Mouse (Mus musculus) myocyte (in vitro differentiated cells): Measurements from ENCODE around the gene Sc5d.

ENCODE experiments used
- CEBPB ChIP-seq: IDR thresholded peaks from 2 replicates; pipeline ENCODE4 v1.6.1; 2011; ENCODE audit warnings: mild to moderate bottlenecking, moderate library complexity; ENCODE audit not compliant: poor library complexity, insufficient read depth, severe bottlenecking
- E2F4 ChIP-seq: IDR thresholded peaks from one replicate; pipeline ENCODE4 v1.6.1; 2011; ENCODE audit warnings: mild to moderate bottlenecking, control low read depth, moderate library complexity; ENCODE audit not compliant: insufficient read depth
- MAX ChIP-seq: IDR thresholded peaks from one replicate; pipeline ENCODE4 v1.6.1; 2011; ENCODE audit warnings: low read depth, mild to moderate bottlenecking, control low read depth
- MYOG ChIP-seq, 3 experiments: IDR thresholded peaks; one replicate each; pipeline ENCODE4 v1.6.1; 2011; ENCODE audit warnings: control low read depth in 2 of 3, low read depth in 2 of 3, mild to moderate bottlenecking in 2 of 3; ENCODE audit not compliant: insufficient read length in 2 of 3, control insufficient read depth in 1 of 3, insufficient read depth in 1 of 3
- POLR2A ChIP-seq: IDR thresholded peaks from one replicate; pipeline ENCODE4 v1.6.1; 2011; ENCODE audit warnings: low read depth, mild to moderate bottlenecking, control low read depth, moderate library complexity; ENCODE audit not compliant: insufficient read length
- POLR2AphosphoS2 ChIP-seq: IDR thresholded peaks from one replicate; pipeline ENCODE4 v1.6.1; 2011; ENCODE audit warnings: low read depth, control low read depth; ENCODE audit not compliant: insufficient read length
- REST ChIP-seq: IDR thresholded peaks from one replicate; pipeline ENCODE4 v1.6.1; 2011; ENCODE audit warnings: mild to moderate bottlenecking, control low read depth, moderate library complexity; ENCODE audit not compliant: insufficient read depth, insufficient read length
- TCF12 ChIP-seq: IDR thresholded peaks from one replicate; pipeline ENCODE4 v1.6.1; 2011; ENCODE audit warnings: mild to moderate bottlenecking, control low read depth; ENCODE audit not compliant: poor library complexity, insufficient read depth, severe bottlenecking
- USF1 ChIP-seq: IDR thresholded peaks from one replicate; pipeline ENCODE4 v1.6.1; 2011; ENCODE audit warnings: low read depth, mild to moderate bottlenecking, control low read depth, moderate library complexity

DNA sequence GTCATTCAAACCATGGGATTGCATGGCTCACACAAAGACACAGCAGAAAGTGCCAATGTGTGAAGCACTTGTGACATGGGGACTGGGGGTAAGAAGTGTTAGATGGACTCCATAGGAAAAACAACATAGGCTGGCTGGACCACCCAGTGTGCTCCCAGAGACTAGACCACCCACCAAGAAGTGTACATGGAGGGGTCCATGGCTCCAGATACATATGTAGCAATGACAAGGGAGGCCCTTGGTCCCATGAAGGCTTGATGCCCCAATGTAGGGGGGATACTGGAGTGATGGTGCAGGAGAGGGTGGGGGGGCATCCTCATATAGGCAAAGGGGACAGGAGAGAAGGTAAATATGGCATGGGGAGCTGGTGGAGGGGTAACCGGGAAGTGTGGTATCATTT lies 13.6 kb upstream of the Sc5d start:
- TF ChIP-seq TCF12 (no peak), POLR2A (no peak), REST (no peak), E2F4 (no peak), POLR2AphosphoS2 (no peak), USF1 (no peak), MYOG (IDR thresholded peaks at IDR 0.05; ENCODE audit: control insufficient read depth in 1 of 3, insufficient read depth in 1 of 3, insufficient read length in 2 of 3, low read depth in 2 of 3) (no peak), CEBPB (no peak), MAX (no peak)
